Mouse (Mus musculus): ENCODE measurements around the gene Kcnq5. TPM values are rescaled to one million over a fixed set of nuclear protein-coding genes. Genes with fewer than 3 reads are reported as not detected.
"Not testable (repeated sequence)": the region's sequence is repeated elsewhere in the genome, so short reads cannot be mapped to it uniquely, and the experiment has no call there.

Gene Kcnq5
- polyA plus RNA-seq, 1 experiment, result 3.6 TPM

DNA sequence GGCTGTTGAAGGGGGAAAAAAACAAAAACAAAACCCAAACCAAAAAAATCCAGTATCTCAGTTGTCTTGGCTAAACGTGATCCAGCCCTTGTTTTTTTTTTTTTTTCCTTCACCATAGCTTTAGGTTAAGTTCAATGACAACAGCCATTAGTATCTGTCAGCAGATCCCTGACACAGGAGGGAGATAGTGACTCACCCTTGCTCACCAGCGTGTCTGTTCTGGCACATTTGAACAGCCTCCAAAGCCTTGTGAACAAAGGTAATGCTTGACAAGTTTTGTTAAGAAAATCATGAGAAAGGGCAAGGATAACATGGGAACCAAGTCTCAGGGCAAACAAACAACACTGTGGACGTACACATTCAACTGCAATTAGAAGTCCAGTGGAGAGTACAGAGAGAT, 123.2 kb downstream of the Kcnq5 start:
- DNase-seq (ENCODE audit: low spot score), result no peak

GRCm38 (mm10) chr1:21837387-21837786, 124.4 kb downstream of the Kcnq5 start:
- no peak for DNase-seq (ENCODE audit: low spot score)

DNA sequence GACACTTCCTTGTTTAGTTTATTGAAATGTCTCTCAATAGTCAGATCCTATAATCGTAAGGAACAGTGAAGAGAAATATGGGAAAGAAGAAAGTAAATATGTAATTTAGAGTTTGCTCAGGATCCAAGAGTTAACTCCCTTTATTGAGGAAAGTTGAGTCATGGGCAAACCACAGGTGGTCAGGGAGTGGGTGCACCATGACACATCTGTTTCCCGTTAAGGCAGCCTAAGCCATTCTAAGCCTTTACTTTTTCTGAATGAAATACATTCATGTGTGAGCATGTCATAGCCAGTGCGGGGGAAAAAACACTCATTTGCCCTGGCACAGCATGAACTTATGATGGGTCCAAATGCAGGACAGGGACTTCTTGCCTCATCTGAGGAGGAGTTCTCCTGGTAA, 125.4 kb downstream of the Kcnq5 start:
- DNase-seq (ENCODE audit: low spot score), result no peak

- DNase-seq (ENCODE audit: low spot score), result no peak
Observed at GRCm38 (mm10) chr1:21829909-21830455, 131.8 kb downstream of the Kcnq5 start.

GRCm38 (mm10) chr1:21820066-21820630, 141.6 kb downstream of the Kcnq5 start:
- no peak for DNase-seq (ENCODE audit: low spot score)

- no peak for DNase-seq (ENCODE audit: low spot score)
Observed at GRCm38 (mm10) chr1:21805064-21805463, 156.7 kb downstream of the Kcnq5 start.

DNA sequence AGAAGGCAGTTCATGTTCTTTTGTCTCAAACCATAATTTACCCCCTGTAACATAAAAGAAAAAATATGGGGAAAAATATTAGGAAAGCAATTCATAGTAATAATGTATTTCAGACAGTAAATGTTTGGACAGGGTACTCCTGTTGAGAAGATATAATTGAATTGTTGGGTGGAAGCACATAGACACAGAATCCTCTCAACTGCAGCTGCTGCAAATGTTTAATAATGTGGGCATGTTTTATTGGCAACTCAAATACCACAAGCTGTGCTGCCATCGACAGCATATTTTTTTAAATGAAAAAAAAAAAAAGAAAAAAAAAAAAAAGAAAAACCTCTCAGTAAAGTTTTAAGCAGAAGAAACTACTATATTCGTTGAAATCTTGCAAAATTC, 157.3 kb downstream of the Kcnq5 start:
- no peak for DNase-seq (ENCODE audit: low spot score)

GRCm38 (mm10) chr1:21803751-21804476, 157.8 kb downstream of the Kcnq5 start:
- no peak for DNase-seq (ENCODE audit: low spot score)

GRCm38 (mm10) chr1:21780746-21781145, 181.0 kb downstream of the Kcnq5 start:
- DNase-seq (ENCODE audit: low spot score), result no peak

DNA sequence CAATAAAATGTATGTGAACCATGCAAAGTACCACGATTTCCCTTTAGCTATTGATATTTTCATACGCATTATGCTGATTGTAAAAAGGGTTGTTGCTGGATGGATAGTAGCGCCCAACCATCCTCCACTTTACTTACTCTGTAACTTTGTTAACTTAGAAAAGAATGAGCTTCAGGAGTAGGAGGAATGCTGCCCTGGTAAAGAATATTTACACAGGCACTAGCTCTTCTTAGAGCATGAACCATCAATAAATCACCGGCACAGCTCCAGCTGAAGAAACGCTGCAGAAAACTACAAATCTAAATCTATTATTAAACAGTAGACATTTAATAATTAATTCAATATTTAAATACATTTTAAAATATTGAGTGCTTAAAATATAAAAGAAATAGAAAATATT, 184.2 kb downstream of the Kcnq5 start:
- DNase-seq (ENCODE audit: low spot score), result no peak

DNA sequence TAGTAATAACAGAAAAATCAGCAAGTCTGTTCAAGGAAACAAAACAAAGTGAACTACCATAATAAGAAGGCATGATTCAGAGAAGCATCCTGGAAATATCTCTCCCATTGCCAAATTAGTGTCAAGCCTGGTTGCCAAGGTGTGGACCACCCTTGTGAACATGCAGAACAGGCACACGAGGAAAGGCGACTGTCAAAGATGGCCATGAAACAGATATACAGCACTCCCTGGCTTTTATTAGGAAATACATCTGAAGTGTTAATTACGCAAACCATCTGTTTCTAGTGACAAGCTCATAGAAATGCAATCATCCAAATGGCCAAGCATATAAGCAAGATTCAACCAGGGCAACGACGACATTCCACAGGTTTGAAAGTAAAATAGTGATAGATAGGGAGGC, 187.8 kb downstream of the Kcnq5 start:
- DNase-seq (ENCODE audit: low spot score), result no peak

DNA sequence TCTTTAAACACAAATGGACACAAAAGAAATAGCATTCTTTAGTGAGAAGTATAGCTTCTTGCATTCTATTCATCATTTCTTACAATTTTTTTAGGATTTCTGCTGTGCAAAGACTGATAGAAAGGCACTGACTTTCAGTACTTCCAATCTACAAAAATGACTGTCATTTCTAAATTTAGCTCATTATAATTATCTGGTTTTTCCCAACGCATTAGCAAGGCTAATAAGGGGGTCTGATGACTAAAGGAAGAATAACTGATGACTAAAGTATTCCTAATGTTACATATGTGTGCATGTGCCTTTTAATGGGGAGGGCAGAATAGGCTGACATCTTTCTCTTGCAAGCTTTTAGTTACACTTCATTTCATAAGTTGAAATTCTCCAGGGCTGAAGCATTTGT, 191.2 kb downstream of the Kcnq5 start:
- DNase-seq (ENCODE audit: low spot score), result no peak

DNA sequence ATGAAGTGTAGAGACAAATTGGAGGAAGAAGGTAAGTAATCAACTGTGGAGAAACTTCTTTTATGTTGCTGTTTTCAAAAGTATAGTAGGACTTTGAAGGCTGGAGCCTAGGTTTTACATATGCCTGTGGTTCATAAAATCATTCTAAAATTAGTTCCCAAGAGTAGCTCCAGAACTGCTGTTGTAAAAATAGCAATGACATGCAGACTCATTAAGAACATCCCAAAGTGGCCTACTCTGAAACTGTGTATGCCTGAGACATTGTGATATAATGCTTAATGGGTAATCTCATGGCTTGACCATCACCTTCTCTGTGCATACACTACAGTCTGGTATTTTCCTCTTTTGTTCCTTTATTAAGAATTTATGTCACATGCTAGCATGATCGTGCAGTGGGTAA, 212.4 kb downstream of the Kcnq5 start:
- DNase-seq (ENCODE audit: low spot score), result no peak

GRCm38 (mm10) chr1:21729131-21729530, 232.6 kb downstream of the Kcnq5 start:
- no peak for DNase-seq (ENCODE audit: low spot score)

DNA sequence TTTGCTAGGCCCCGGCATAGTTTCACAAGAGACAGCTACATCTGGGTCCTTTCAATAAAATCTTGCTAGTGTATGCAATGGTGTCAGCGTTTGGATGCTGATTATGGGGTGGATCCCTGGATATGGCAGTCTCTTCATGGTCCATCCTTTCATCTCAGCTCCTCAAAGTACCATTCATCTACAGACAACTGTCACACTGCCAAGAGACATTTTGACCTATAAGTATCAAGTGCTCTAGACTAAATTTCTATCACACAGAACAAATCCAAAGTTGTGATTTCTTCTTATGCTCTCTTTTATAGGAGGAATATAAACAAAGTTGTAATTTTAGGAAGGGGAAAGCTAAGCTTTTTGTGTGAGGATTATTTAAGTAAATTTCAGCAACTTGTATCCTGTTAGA, 238.5 kb downstream of the Kcnq5 start:
- DNase-seq (ENCODE audit: low spot score), result not testable (repeated sequence)

DNA sequence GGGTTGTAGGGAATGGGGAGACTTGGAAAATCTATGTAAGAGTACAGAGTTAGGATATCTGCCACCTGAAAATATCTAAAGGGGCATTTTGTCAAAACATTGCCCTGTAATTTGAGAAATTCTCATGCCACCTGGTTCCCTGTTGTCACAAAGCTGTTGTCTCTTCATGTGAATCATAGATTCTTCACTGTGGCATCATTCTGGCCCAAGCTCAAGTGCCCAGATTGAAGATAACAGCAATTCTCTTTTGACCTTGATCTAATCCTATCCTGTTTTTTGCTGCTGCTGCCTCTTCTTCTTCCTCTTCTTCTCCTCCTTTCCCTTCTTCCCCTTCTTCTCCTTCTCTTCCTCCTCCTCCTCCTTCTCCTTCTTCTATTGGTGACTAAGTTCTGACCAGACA, 240.5 kb downstream of the Kcnq5 start:
- no peak for DNase-seq (ENCODE audit: low spot score)

DNA sequence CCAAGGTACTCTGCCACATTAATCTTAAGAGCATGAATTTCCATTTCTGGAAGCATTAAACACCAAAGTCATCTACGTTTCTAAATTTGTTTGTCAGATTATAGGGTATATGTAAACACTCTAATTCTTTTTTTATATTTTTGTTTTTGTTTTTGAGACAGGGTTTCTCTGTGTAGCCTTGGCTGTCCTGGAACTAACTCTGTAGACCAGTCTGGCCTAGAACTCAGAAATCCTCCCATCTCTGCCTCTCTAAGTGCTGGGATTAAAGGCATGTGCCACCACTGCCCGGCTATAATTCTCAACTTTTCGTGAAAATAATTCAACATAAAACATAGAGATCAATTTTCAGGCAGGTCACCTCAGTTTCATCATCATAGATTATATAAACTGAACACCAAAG, 246.9 kb downstream of the Kcnq5 start:
- no peak for DNase-seq (ENCODE audit: low spot score)

GRCm38 (mm10) chr1:21712711-21713110, 249.0 kb downstream of the Kcnq5 start:
- no peak for DNase-seq (ENCODE audit: low spot score)

- DNase-seq (ENCODE audit: low spot score), result no peak
Observed at GRCm38 (mm10) chr1:21690458-21690857, 271.3 kb downstream of the Kcnq5 start.

DNA sequence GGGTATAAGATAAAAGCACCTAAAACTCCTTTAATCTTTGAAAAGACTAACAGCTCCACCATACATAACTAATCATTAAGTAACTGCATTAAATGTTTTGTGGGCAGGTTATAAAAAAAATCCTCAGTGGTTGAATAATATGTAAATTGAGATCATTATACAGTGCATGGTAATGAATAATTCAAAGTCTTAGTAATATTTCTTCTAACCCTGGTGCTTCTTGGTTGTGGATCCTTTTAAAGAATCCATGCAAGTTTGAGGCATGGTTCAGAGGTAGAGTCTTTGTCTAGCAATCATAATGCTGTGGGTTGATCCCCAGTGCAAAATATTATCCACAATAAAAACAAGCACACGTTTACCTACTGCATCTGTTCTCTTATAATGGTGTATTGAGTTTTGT, 272.8 kb downstream of the Kcnq5 start:
- no peak for DNase-seq (ENCODE audit: low spot score)

- DNase-seq (ENCODE audit: low spot score), result no peak
Observed at GRCm38 (mm10) chr1:21684444-21684843, 277.3 kb downstream of the Kcnq5 start.

DNA sequence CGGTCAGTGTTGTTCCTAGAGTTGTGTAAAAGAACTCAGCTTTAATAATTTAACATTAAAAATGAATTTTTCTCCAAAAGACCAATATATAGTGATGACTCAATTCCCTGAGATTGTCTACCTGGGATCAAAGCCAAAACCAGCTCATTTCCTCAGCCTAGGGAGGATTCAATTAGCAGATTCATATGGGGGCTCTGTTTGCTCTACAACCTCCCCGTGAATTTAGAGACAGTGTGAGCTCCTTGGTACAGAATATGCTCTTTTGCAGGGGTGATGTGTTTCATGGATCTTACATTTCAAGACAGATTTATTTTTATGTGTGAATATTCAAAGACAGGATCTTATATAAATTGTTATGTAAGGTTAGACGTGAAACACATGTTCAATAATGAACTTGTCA, 284.9 kb downstream of the Kcnq5 start:
- DNase-seq (ENCODE audit: low spot score), result no peak

GRCm38 (mm10) chr1:21660840-21661239, 300.9 kb downstream of the Kcnq5 start:
- DNase-seq (ENCODE audit: low spot score), result no peak

DNA sequence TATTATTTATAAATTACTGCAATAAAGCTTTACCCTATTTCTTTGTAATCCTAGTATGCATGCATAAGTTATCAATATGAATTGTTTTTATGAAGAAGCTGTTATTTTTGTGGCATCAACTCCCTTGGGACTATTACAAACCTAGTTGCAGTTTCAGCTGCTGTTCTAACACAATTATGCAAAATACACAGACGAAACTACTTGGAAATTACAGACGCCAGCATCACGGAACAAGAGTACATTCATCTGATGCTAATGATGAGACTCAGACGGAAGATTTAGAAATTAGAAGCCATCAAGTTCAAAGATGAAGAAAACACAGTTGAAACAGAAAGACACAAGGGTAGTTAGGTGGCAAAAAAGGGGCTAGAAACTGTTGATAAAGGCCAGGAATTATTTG, 310.9 kb downstream of the Kcnq5 start:
- DNase-seq (ENCODE audit: low spot score), result no peak

All from urinary bladder, adult 2 months (tissue).